Mouse (Mus musculus) midbrain, embryonic 14.5 days (tissue): ENCODE data around the gene Ntng1. TPM values are rescaled to one million over a fixed set of nuclear protein-coding genes. Genes with fewer than 3 reads are reported as not detected.

Experiments
- ATAC-seq: fragments of 200-750 bp; cut with Nextera tagmentation; 2 replicates; pipeline ENCODE4 v1.8.0; 2017; ENCODE audit warnings: moderate number of reproducible peaks, moderate library complexity; ENCODE audit not compliant: low FRiP score, low TSS enrichment
- DNase-seq: peaks from one replicate; pipeline ENCODE4 v3.0.0-alpha.2; 2015
- H3K27ac ChIP-seq: fragments of 300-500 bp; sonication (generic); replicated peaks from 2 replicates; pipeline ENCODE4 v1.5.1; 2014; ENCODE audit warnings: mild to moderate bottlenecking, low read depth, low read length, moderate library complexity
- H3K27me3 ChIP-seq: fragments of 300-500 bp; sonication (generic); 2 replicates; pipeline ENCODE4 v1.6.1; 2014; ENCODE audit warnings: low read length, control low read depth, mixed read lengths; ENCODE audit not compliant: control insufficient read depth, insufficient read depth
- H3K36me3 ChIP-seq: fragments of 300-500 bp; sonication (generic); 2 replicates; pipeline ENCODE4 v1.6.1; 2014; ENCODE audit warnings: low read length, control low read depth; ENCODE audit not compliant: control insufficient read depth, insufficient read depth
- H3K4me1 ChIP-seq: fragments of 300-500 bp; sonication (generic); 2 replicates; pipeline ENCODE4 v1.6.1; 2014; ENCODE audit warnings: mild to moderate bottlenecking, antibody characterized with exemption, low read length, control low read depth; ENCODE audit not compliant: control insufficient read depth, insufficient read depth
- H3K4me2 ChIP-seq: fragments of 300-500 bp; sonication (generic); 2 replicates; pipeline ENCODE4 v1.6.1; 2014; ENCODE audit warnings: mild to moderate bottlenecking, low read length, moderate library complexity
- H3K4me3 ChIP-seq: fragments of 300-500 bp; sonication (generic); replicated peaks from 2 replicates; pipeline ENCODE4 v1.5.1; 2014; ENCODE audit warnings: low read depth, low read length
- H3K9ac ChIP-seq: fragments of 300-500 bp; sonication (generic); replicated peaks from 2 replicates; pipeline ENCODE4 v1.6.1; 2014; ENCODE audit warnings: mild to moderate bottlenecking, low read length, moderate library complexity
- H3K9me3 ChIP-seq: fragments of 300-500 bp; sonication (generic); 2 replicates; pipeline ENCODE4 v1.6.1; 2016; ENCODE audit warnings: low read length, control low read depth, mixed read lengths; ENCODE audit not compliant: control insufficient read depth
- WGBS: fragments of 180-500 bp; shearing (Covaris S2); extraction: QIAGEN DNeasy Blood & Tissue Kit; methylation state at CpG from one replicate; pipeline ENCODE4 v1.1.7; 2014; 5-methylcytosine and 5-hydroxymethylcytosine counted together
- polyA plus RNA-seq: library from polyadenylated mRNA; unstranded; fragments of >200 nt; fragmentation: Nextera tagmentation; extraction: Ambion mirVana; gene quantifications from 2 replicates; pipeline ENCODE4 v1.2.1, GENCODE M21; 2014

Gene Ntng1
- polyA plus RNA-seq, 1 experiment from 2014 or later, result 29.9 TPM

- H3K4me2 ChIP-seq, result no peak overlapping the region
- H3K4me1 ChIP-seq, result no peaks in the 10 kb centered on the region
- no peak overlapping the region for H3K9ac ChIP-seq
- 79% methylated on average over 4 of the region's 4 CpGs for WGBS
- no peaks in the 10 kb centered on the region for H3K36me3 ChIP-seq
- no peak overlapping the region for H3K27ac ChIP-seq
- no peaks in the 10 kb centered on the region for H3K9me3 ChIP-seq
- no peaks in the 10 kb centered on the region for H3K27me3 ChIP-seq
- no peak overlapping the region for H3K4me3 ChIP-seq
- ATAC-seq (no peak), DNase-seq (no peak)
These were observed 220.0 kb downstream of the Ntng1 start for GRCm38 (mm10) chr3:109923788-109924187.

- ATAC-seq, result no peak
- Histone ChIP-seq H3K4me3 (no peak overlapping the region), H3K4me1 (peaks cover 4% of the 10 kb centered on the region), H3K4me2 (no peak overlapping the region), H3K9me3 (no peaks in the 10 kb centered on the region), H3K36me3 (no peaks in the 10 kb centered on the region), H3K9ac (no peak overlapping the region), H3K27me3 (no peaks in the 10 kb centered on the region), H3K27ac (no peak overlapping the region)
- no peak for DNase-seq
- WGBS, result 73% methylated on average over 3 of the region's 3 CpGs
These were observed 224.8 kb downstream of the Ntng1 start for GRCm38 (mm10) chr3:109918996-109919395.

GRCm38 (mm10) chr3:109917926-109918694 lies 225.7 kb downstream of the Ntng1 start:
- Histone ChIP-seq H3K9me3 (no peaks in the 10 kb centered on the region), H3K36me3 (no peaks in the 10 kb centered on the region), H3K4me2 (no peak overlapping the region), H3K27ac (no peak overlapping the region), H3K9ac (no peak overlapping the region), H3K27me3 (no peaks in the 10 kb centered on the region), H3K4me3 (no peak overlapping the region), H3K4me1 (peaks cover 4% of the 10 kb centered on the region)
- 39% methylated on average over 8 of the region's 8 CpGs for WGBS
- DNase-seq (peak; percentile 57), ATAC-seq (no peak)

- Histone ChIP-seq H3K27ac (no peak overlapping the region), H3K4me1 (peaks cover 4% of the 10 kb centered on the region), H3K9ac (no peak overlapping the region), H3K9me3 (no peaks in the 10 kb centered on the region), H3K27me3 (no peaks in the 10 kb centered on the region), H3K36me3 (no peaks in the 10 kb centered on the region), H3K4me2 (no peak overlapping the region), H3K4me3 (no peak overlapping the region)
- no peak for ATAC-seq
- no peak for DNase-seq
- 34% methylated on average over 4 of the region's 4 CpGs for WGBS
These were observed 226.7 kb downstream of the Ntng1 start for GRCm38 (mm10) chr3:109917077-109917476.

DNA sequence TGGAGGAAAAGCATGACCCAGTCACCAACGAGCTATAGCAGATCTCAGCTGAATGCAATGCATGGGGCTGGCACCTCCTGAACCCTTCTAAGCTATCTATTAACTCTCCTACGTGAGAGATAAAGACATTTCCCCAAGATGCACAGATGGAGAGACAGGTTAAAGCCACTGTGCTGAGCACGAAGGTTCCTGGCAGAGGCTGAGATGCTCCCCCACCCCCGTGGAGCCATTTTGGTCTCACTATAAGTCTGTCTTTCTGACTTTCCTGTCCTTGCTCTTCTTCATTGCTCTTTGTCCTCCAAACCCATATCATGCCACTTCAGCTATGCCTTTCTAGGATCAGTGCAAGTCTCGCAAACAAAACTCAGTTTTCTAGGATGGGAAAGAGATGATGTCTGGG lies 229.6 kb downstream of the Ntng1 start:
- H3K27me3 ChIP-seq, result no peaks in the 10 kb centered on the region

GRCm38 (mm10) chr3:109890600-109890999 lies 253.2 kb downstream of the Ntng1 start:
- H3K4me2 ChIP-seq, result no peak overlapping the region
- no peak for ATAC-seq
- no peaks in the 10 kb centered on the region for H3K27me3 ChIP-seq
- no peak overlapping the region for H3K9ac ChIP-seq
- H3K27ac ChIP-seq, result no peak overlapping the region
- WGBS, result 75% methylated on average over 1 of the region's 1 CpGs
- no peak overlapping the region for H3K4me3 ChIP-seq
- no peaks in the 10 kb centered on the region for H3K36me3 ChIP-seq
- no peaks in the 10 kb centered on the region for H3K4me1 ChIP-seq
- H3K9me3 ChIP-seq, result no peaks in the 10 kb centered on the region
- DNase-seq, result no peak

More for the DNA sequence above, 229.6 kb downstream of the Ntng1 start:
- ATAC-seq (no peak), DNase-seq (no peak)
- H3K4me2 ChIP-seq, result no peak overlapping the region
- no peak overlapping the region for H3K4me3 ChIP-seq
- H3K27ac ChIP-seq, result no peak overlapping the region
- 75% methylated on average over 5 of the region's 5 CpGs for WGBS
- peaks cover 4% of the 10 kb centered on the region for H3K4me1 ChIP-seq
- no peaks in the 10 kb centered on the region for H3K9me3 ChIP-seq
- H3K9ac ChIP-seq, result no peak overlapping the region
- no peaks in the 10 kb centered on the region for H3K36me3 ChIP-seq

DNA sequence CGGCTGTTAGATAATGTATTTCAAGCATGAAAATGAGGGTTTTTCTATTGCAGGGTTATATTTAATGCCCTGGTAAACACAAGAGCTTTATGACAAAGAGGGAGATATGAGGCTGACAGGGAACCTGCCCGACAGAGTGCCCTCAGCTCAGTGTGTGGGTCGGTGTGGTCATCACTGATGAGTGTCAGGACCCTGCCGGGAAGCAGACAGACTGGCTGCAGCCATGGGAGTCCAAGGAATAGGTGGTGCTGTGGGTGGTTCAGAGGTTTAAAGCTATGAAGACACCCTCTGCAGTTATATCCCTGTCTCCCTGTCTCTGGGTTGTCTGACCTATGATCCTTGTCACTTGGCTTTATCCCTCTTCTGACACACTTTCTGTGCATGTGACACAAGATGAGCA lies 258.1 kb downstream of the Ntng1 start:
- DNase-seq (no peak), ATAC-seq (no peak)
- no peak overlapping the region for H3K4me3 ChIP-seq
- WGBS, result 65% methylated on average over 4 of the region's 4 CpGs
- H3K9ac ChIP-seq, result no peak overlapping the region
- no peak overlapping the region for H3K4me2 ChIP-seq
- H3K27ac ChIP-seq, result no peak overlapping the region
- no peaks in the 10 kb centered on the region for H3K4me1 ChIP-seq
- H3K36me3 ChIP-seq, result no peaks in the 10 kb centered on the region
- H3K27me3 ChIP-seq, result no peaks in the 10 kb centered on the region
- H3K9me3 ChIP-seq, result no peaks in the 10 kb centered on the region

- Histone ChIP-seq H3K27ac (no peak overlapping the region), H3K4me3 (no peak overlapping the region), H3K9me3 (no peaks in the 10 kb centered on the region), H3K4me1 (no peaks in the 10 kb centered on the region), H3K4me2 (no peak overlapping the region), H3K27me3 (no peaks in the 10 kb centered on the region), H3K9ac (no peak overlapping the region), H3K36me3 (no peaks in the 10 kb centered on the region)
- WGBS, result 84% methylated on average over 4 of the region's 4 CpGs
- no peak for ATAC-seq
- no peak for DNase-seq
These were observed 264.8 kb downstream of the Ntng1 start for GRCm38 (mm10) chr3:109879061-109879460.

GRCm38 (mm10) chr3:109871986-109872385 lies 271.8 kb downstream of the Ntng1 start:
- DNase-seq, result no peak
- H3K4me3 ChIP-seq, result no peak overlapping the region
- no peaks in the 10 kb centered on the region for H3K27me3 ChIP-seq
- H3K4me1 ChIP-seq, result no peaks in the 10 kb centered on the region
- H3K9ac ChIP-seq, result no peak overlapping the region
- no peak overlapping the region for H3K4me2 ChIP-seq
- no peak for ATAC-seq
- H3K9me3 ChIP-seq, result no peaks in the 10 kb centered on the region
- 90% methylated on average over 17 of the region's 17 CpGs for WGBS
- H3K36me3 ChIP-seq, result no peaks in the 10 kb centered on the region
- H3K27ac ChIP-seq, result no peak overlapping the region
